Mouse (Mus musculus): ENCODE data around the gene Rpl3. TPM values are rescaled to one million over a fixed set of nuclear protein-coding genes. Genes with fewer than 3 reads are reported as not detected.
A peak's percentile ranks its signal among the peaks of the same experiment; 100 is the strongest.

Rpl3 gene
- 129 and 298 TPM in 2 replicates for polyA plus RNA-seq (2012; rRNA removed)

DNA sequence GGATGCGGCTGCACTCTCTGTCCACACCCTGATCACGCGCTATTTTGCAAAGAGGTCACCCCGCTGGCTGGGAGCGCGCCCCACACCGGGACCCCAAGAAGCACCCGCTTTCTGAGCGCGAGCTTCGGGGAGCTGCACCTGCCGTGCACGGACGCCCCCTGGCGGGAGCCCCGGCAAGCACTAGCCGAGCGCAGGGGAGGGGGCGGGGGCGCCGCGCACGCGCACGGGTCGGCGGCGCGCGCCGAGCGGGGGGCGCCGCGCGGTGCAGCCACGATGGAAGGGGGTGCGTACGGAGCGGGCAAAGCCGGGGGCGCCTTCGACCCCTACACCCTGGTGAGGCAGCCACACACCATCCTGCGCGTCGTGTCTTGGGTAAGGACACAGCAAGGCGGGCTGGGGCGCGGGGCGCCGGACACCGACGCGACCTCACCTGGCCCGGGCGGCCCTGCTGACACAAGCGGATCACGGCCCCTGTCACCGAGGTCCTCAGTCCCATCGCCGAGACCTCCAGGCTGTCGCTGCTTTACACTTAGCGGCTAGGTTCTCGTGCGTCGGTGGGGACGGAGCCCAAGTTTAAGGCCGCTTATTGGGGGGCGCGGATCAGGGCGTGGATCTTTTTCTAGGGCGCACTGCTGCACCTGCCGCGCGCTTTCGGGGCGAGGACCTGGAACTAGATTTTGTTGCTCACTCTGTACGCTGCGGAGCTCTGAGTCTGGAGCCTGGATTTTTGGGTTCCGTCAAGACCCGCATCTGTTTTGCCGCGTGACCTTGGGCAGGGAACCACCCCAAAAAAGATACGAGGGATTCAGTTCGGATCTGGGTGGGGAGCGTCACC is at the start of gene Rpl3, which contains the start of gene Syngr1:
Gene Rpl3, minus strand, starts transcription at position 748 of the 835 bp plus-strand sequence.
Gene Syngr1, plus strand, starts transcription at position 214 of the 835 bp plus-strand sequence.
- Histone ChIP-seq H3K36me3 (ENCODE audit: control insufficient read depth, insufficient read depth, low read length) (no peaks in the 10 kb centered on the region), H3K4me3 (ENCODE audit: low read depth, low read length) (peak within 1 kb of the TSS; percentile 73), H3K27me3 (ENCODE audit: control insufficient read depth, insufficient read depth, low read length) (peaks cover 11% of the 10 kb centered on the region), H3K4me1 (ENCODE audit: control insufficient read depth, insufficient read depth, insufficient read length, low read length) (peaks cover 11% of the 10 kb centered on the region), H3K27ac (ENCODE audit: insufficient read depth, low read depth, low read length) (no peak within 1 kb of the TSS)
- WGBS: 2% methylated on average over 86 of the region's 86 CpGs
- TF ChIP-seq POLR2A (IDR thresholded peaks at IDR 0.05; ENCODE audit: low read depth, low read length) (no peak), CTCF (IDR thresholded peaks at IDR 0.05; ENCODE audit: extremely low read depth, insufficient read length, insufficient replicate concordance, low read depth, low read length) (peak; percentile 63)

DNA sequence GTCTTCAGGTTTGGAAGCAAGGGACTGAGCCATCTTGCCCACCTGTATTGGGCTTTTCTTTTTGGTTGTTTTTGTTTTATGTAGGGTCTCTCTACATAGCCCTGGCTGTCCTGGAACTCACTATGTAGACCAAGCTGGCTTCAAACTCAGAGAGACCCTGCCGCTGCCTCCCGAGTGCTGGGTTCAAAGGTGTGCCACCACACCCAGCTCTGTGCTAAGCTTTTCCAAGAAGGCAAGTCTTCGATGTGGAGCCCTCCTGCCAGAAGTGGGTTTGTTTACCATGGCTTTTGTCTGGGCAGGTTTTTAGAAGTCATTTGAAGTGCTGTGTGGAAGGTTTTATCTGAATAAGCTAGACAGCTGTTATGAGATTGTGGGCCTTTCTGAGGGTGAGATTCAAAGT is 49.2 kb upstream of the Rpl3 start:
- peak overlapping the region; percentile 48 for H3K27ac ChIP-seq (ENCODE audit: insufficient read depth, low read depth, low read length)
- peaks cover 15% of the 10 kb centered on the region; the same call in 1 of the 2 replicates for H3K4me1 ChIP-seq (ENCODE audit: control insufficient read depth, insufficient read depth, insufficient read length, low read length)
- TF ChIP-seq CTCF (IDR thresholded peaks at IDR 0.05; ENCODE audit: extremely low read depth, insufficient read length, insufficient replicate concordance, low read depth, low read length) (no peak), POLR2A (IDR thresholded peaks at IDR 0.05; ENCODE audit: low read depth, low read length) (no peak)
- peaks cover 10% of the 10 kb centered on the region; the same call in 1 of the 2 replicates for H3K36me3 ChIP-seq (ENCODE audit: control insufficient read depth, insufficient read depth, low read length)
- no peaks in the 10 kb centered on the region for H3K27me3 ChIP-seq (ENCODE audit: control insufficient read depth, insufficient read depth, low read length)
- 53% methylated on average over 3 of the region's 3 CpGs for WGBS
- H3K4me3 ChIP-seq (ENCODE audit: low read depth, low read length): no peak overlapping the region

- Histone ChIP-seq H3K36me3 (ENCODE audit: control insufficient read depth, insufficient read depth, low read length) (peaks cover 8% of the 10 kb centered on the region; the same call in 1 of the 2 replicates), H3K4me1 (ENCODE audit: control insufficient read depth, insufficient read depth, insufficient read length, low read length) (peaks cover 16% of the 10 kb centered on the region; the same call in 1 of the 2 replicates), H3K27ac (ENCODE audit: insufficient read depth, low read depth, low read length) (peak overlapping the region; percentile 33), H3K27me3 (ENCODE audit: control insufficient read depth, insufficient read depth, low read length) (no peaks in the 10 kb centered on the region), H3K4me3 (ENCODE audit: low read depth, low read length) (no peak overlapping the region)
- TF ChIP-seq POLR2A (IDR thresholded peaks at IDR 0.05; ENCODE audit: low read depth, low read length) (no peak), CTCF (IDR thresholded peaks at IDR 0.05; ENCODE audit: extremely low read depth, insufficient read length, insufficient replicate concordance, low read depth, low read length) (no peak)
- WGBS: 34% methylated on average over 2 of the region's 2 CpGs
Observed at GRCm38 (mm10) chr15:80140302-80140701, 48.6 kb upstream of the Rpl3 start.

- WGBS: 65% methylated on average over 17 of the region's 17 CpGs
- no peaks in the 10 kb centered on the region for H3K27me3 ChIP-seq (ENCODE audit: control insufficient read depth, insufficient read depth, low read length)
- no peak for TF ChIP-seq CTCF (IDR thresholded peaks at IDR 0.05; ENCODE audit: extremely low read depth, insufficient read length, insufficient replicate concordance, low read depth, low read length)
- TF ChIP-seq POLR2A (IDR thresholded peaks at IDR 0.05; ENCODE audit: low read depth, low read length): no peak
- H3K4me3 ChIP-seq (ENCODE audit: low read depth, low read length): no peak overlapping the region
- no peak overlapping the region for H3K27ac ChIP-seq (ENCODE audit: insufficient read depth, low read depth, low read length)
- peaks cover 23% of the 10 kb centered on the region for H3K4me1 ChIP-seq (ENCODE audit: control insufficient read depth, insufficient read depth, insufficient read length, low read length)
- peaks cover 3% of the 10 kb centered on the region; the same call in 1 of the 2 replicates for H3K36me3 ChIP-seq (ENCODE audit: control insufficient read depth, insufficient read depth, low read length)
Observed at GRCm38 (mm10) chr15:80137945-80138791, 46.5 kb upstream of the Rpl3 start.

GRCm38 (mm10) chr15:80136645-80137044 is 45.0 kb upstream of the Rpl3 start:
- peaks cover 23% of the 10 kb centered on the region for H3K4me1 ChIP-seq (ENCODE audit: control insufficient read depth, insufficient read depth, insufficient read length, low read length)
- H3K27me3 ChIP-seq (ENCODE audit: control insufficient read depth, insufficient read depth, low read length): no peaks in the 10 kb centered on the region
- H3K27ac ChIP-seq (ENCODE audit: insufficient read depth, low read depth, low read length): peak overlapping the region; percentile 33; the same call in 1 of the 2 replicates
- WGBS: 76% methylated on average over 3 of the region's 3 CpGs
- peaks cover 3% of the 10 kb centered on the region; the same call in 1 of the 2 replicates for H3K36me3 ChIP-seq (ENCODE audit: control insufficient read depth, insufficient read depth, low read length)
- no peak for TF ChIP-seq POLR2A (IDR thresholded peaks at IDR 0.05; ENCODE audit: low read depth, low read length)
- TF ChIP-seq CTCF (IDR thresholded peaks at IDR 0.05; ENCODE audit: extremely low read depth, insufficient read length, insufficient replicate concordance, low read depth, low read length): no peak
- no peak overlapping the region for H3K4me3 ChIP-seq (ENCODE audit: low read depth, low read length)

- Histone ChIP-seq H3K4me1 (ENCODE audit: control insufficient read depth, insufficient read depth, insufficient read length, low read length) (peaks cover 17% of the 10 kb centered on the region), H3K36me3 (ENCODE audit: control insufficient read depth, insufficient read depth, low read length) (no peaks in the 10 kb centered on the region), H3K27me3 (ENCODE audit: control insufficient read depth, insufficient read depth, low read length) (no peaks in the 10 kb centered on the region), H3K27ac (ENCODE audit: insufficient read depth, low read depth, low read length) (peak overlapping the region; percentile 34; the same call in 1 of the 2 replicates), H3K4me3 (ENCODE audit: low read depth, low read length) (no peak overlapping the region)
- no peak for TF ChIP-seq POLR2A (IDR thresholded peaks at IDR 0.05; ENCODE audit: low read depth, low read length)
- TF ChIP-seq CTCF (IDR thresholded peaks at IDR 0.05; ENCODE audit: extremely low read depth, insufficient read length, insufficient replicate concordance, low read depth, low read length): no peak
- 53% methylated on average over 2 of the region's 2 CpGs for WGBS
Observed at GRCm38 (mm10) chr15:80135499-80135898, 43.8 kb upstream of the Rpl3 start.

Measured in small intestine, adult 2 months (tissue).